Mouse (Mus musculus) fibroblast of lung, adult 2 months (primary cell): ENCODE measurements around the gene Tecr.
"Not testable (repeated sequence)": the region's sequence is repeated elsewhere in the genome, so short reads cannot be mapped to it uniquely, and the experiment has no call there.

Experiments
- DNase-seq: peaks from one replicate; pipeline ENCODE4 v3.0.0-alpha.2; 2011; ENCODE audit warnings: low read depth

The Tecr gene

GRCm38 (mm10) chr8:83580826-83581225, 26.9 kb downstream of the Tecr start:
- DNase-seq: no peak

- no peak for DNase-seq
These were observed 28.1 kb downstream of the Tecr start for GRCm38 (mm10) chr8:83579676-83580075.

- DNase-seq: no peak
These were observed 29.4 kb downstream of the Tecr start for GRCm38 (mm10) chr8:83578131-83579055.

GRCm38 (mm10) chr8:83577384-83577791, 30.4 kb downstream of the Tecr start:
- DNase-seq: no peak

GRCm38 (mm10) chr8:83576921-83577320, 30.9 kb downstream of the Tecr start:
- no peak for DNase-seq

GRCm38 (mm10) chr8:83576516-83576895, 31.3 kb downstream of the Tecr start:
- DNase-seq: no peak

- DNase-seq: no peak
These were observed 31.9 kb downstream of the Tecr start for GRCm38 (mm10) chr8:83575561-83576515.

- no peak for DNase-seq
These were observed 33.0 kb downstream of the Tecr start for GRCm38 (mm10) chr8:83574631-83575315.

- no peak for DNase-seq
These were observed 34.5 kb downstream of the Tecr start for GRCm38 (mm10) chr8:83573140-83573875.

GRCm38 (mm10) chr8:83572246-83572812, 35.4 kb downstream of the Tecr start:
- DNase-seq: no peak

- DNase-seq: no peak
These were observed 36.0 kb downstream of the Tecr start for GRCm38 (mm10) chr8:83571791-83572190.

- DNase-seq: not testable (repeated sequence)
These were observed 36.8 kb downstream of the Tecr start for GRCm38 (mm10) chr8:83571001-83571340.

GRCm38 (mm10) chr8:83570272-83571000, 37.3 kb downstream of the Tecr start:
- no peak for DNase-seq

- no peak for DNase-seq
These were observed 38.6 kb downstream of the Tecr start for GRCm38 (mm10) chr8:83569165-83569564.

- no peak for DNase-seq
These were observed 39.0 kb downstream of the Tecr start for GRCm38 (mm10) chr8:83568755-83569154.

- DNase-seq: no peak
These were observed 39.6 kb downstream of the Tecr start for GRCm38 (mm10) chr8:83568128-83568527.

GRCm38 (mm10) chr8:83567668-83568067, 40.1 kb downstream of the Tecr start:
- DNase-seq: no peak

GRCm38 (mm10) chr8:83566469-83567395, 41.0 kb downstream of the Tecr start, which contains the start of gene Ndufb7:
Ndufb7 (plus strand) TSS chr8:83566671.
- peak; percentile 79 for DNase-seq

- DNase-seq: no peak
These were observed 41.9 kb downstream of the Tecr start for GRCm38 (mm10) chr8:83565731-83566375.
